Mouse (Mus musculus) forebrain, embryonic 13.5 days (tissue): ENCODE data around the gene Zmym1. TPM values are rescaled to one million over a fixed set of nuclear protein-coding genes. Genes with fewer than 3 reads are reported as not detected.
"Not testable (repeated sequence)": the region's sequence is repeated elsewhere in the genome, so short reads cannot be mapped to it uniquely, and the experiment has no call there.

ENCODE experiments used
- ATAC-seq: fragments of 200-750 bp; cut with Nextera tagmentation; 2 replicates; pipeline ENCODE4 v1.8.0; 2017
- H3K27ac ChIP-seq: fragments of 300-500 bp; sonication (generic); 2 replicates; pipeline ENCODE4 v1.5.1; 2015; ENCODE audit warnings: inconsistent platforms, mild to moderate bottlenecking, moderate library complexity
- H3K27me3 ChIP-seq: fragments of 300-500 bp; sonication (generic); 2 replicates; pipeline ENCODE4 v1.6.1; 2015; ENCODE audit warnings: mild to moderate bottlenecking, inconsistent platforms
- H3K36me3 ChIP-seq: fragments of 300-500 bp; sonication (generic); 2 replicates; pipeline ENCODE4 v1.6.1; 2015; ENCODE audit warnings: mild to moderate bottlenecking, inconsistent platforms; ENCODE audit not compliant: poor library complexity, severe bottlenecking
- H3K4me1 ChIP-seq: fragments of 300-500 bp; sonication (generic); 2 replicates; pipeline ENCODE4 v1.6.1; 2015; ENCODE audit warnings: inconsistent platforms
- H3K4me2 ChIP-seq: fragments of 300-500 bp; sonication (generic); 2 replicates; pipeline ENCODE4 v1.6.1; 2015; ENCODE audit warnings: inconsistent platforms, mild to moderate bottlenecking, moderate library complexity
- H3K4me3 ChIP-seq: fragments of 300-500 bp; sonication (generic); 2 replicates; pipeline ENCODE4 v1.5.1; 2015; ENCODE audit warnings: mild to moderate bottlenecking, inconsistent platforms
- H3K9ac ChIP-seq: fragments of 300-500 bp; sonication (generic); 2 replicates; pipeline ENCODE4 v1.6.1; 2015; ENCODE audit warnings: mild to moderate bottlenecking, inconsistent platforms
- H3K9me3 ChIP-seq: fragments of 300-500 bp; sonication (generic); replicated peaks from 2 replicates; pipeline ENCODE4 v1.6.1; 2016; ENCODE audit warnings: inconsistent platforms
- WGBS: fragments of 180-500 bp; shearing (Covaris S2); methylation state at CpG from one replicate; pipeline ENCODE4 v1.1.7; 2015; 5-methylcytosine and 5-hydroxymethylcytosine counted together
- polyA plus RNA-seq: library from polyadenylated mRNA; unstranded; fragments of >200 nt; fragmentation: Nextera tagmentation; extraction: Ambion mirVana; gene quantifications from 2 replicates; pipeline ENCODE4 v1.2.1, GENCODE M21; 2015

The Zmym1 gene
- polyA plus RNA-seq, 1 experiment from 2014 or later, result 28.4 TPM

DNA sequence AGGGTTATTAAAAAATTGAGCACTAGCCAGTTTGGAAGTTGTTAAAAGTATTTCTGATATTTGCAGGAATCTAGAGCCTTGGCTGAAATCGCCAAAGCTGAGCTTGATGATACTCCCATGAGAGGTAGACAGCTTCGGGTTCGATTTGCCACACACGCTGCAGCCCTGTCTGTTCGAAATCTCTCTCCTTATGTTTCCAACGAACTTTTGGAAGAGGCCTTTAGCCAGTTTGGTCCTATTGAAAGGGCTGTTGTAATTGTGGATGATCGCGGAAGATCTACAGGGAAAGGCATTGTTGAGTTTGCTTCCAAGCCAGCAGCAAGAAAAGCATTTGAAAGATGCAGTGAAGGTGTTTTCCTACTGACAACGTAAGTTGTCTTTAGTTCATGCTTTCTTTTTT lies 37.8 kb downstream of the Zmym1 start:
- 3% methylated on average over 9 of the region's 9 CpGs for WGBS
- H3K4me2 ChIP-seq, result peak overlapping the region; percentile 97
- peaks cover 55% of the 10 kb centered on the region for H3K36me3 ChIP-seq
- no peaks in the 10 kb centered on the region for H3K9me3 ChIP-seq
- no peaks in the 10 kb centered on the region for H3K27me3 ChIP-seq
- H3K4me1 ChIP-seq, result peaks cover 48% of the 10 kb centered on the region
- ATAC-seq, result no peak
- H3K9ac ChIP-seq, result peak overlapping the region; percentile 100
- no peak overlapping the region for H3K27ac ChIP-seq
- H3K4me3 ChIP-seq, result peak overlapping the region; percentile 83

DNA sequence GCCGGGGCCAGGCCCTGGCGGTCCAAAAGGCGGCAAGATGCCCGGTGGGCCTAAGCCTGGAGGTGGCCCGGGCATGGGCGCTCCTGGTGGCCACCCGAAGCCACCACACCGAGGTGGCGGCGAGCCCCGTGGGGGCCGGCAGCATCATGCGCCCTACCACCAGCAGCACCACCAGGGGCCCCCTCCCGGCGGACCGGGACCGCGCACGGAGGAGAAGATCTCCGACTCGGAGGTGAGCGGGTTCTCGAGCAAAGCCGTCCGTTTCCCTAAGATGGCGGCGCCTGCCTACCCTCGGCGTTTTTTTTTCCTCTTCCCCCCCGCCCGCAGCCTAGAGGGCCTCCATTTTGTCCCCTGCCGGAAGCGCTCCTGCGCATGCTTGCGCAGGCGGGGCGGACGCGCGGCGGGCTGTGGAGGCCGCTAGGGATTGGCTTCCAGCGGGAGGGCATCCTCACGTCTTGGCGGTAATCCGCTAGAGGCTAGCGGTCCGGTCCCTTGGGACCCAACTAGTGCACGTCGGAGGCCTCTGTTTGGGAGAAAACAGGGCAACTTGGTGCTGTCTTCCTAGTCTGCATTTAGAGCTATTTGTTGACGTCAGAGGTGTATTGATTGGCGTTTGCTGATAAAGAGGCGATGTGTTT lies 38.8 kb downstream of the Zmym1 start:
- Histone ChIP-seq H3K27me3 (no peaks in the 10 kb centered on the region), H3K4me1 (peaks cover 39% of the 10 kb centered on the region), H3K4me3 (peak overlapping the region; percentile 83), H3K9ac (peak overlapping the region; percentile 100), H3K27ac (peak overlapping the region; percentile 98), H3K9me3 (no peaks in the 10 kb centered on the region), H3K36me3 (peaks cover 44% of the 10 kb centered on the region), H3K4me2 (peak overlapping the region; percentile 97)
- ATAC-seq, result peak; percentile 67
- WGBS, result under 1% methylated on average over 52 of the region's 53 CpGs

DNA sequence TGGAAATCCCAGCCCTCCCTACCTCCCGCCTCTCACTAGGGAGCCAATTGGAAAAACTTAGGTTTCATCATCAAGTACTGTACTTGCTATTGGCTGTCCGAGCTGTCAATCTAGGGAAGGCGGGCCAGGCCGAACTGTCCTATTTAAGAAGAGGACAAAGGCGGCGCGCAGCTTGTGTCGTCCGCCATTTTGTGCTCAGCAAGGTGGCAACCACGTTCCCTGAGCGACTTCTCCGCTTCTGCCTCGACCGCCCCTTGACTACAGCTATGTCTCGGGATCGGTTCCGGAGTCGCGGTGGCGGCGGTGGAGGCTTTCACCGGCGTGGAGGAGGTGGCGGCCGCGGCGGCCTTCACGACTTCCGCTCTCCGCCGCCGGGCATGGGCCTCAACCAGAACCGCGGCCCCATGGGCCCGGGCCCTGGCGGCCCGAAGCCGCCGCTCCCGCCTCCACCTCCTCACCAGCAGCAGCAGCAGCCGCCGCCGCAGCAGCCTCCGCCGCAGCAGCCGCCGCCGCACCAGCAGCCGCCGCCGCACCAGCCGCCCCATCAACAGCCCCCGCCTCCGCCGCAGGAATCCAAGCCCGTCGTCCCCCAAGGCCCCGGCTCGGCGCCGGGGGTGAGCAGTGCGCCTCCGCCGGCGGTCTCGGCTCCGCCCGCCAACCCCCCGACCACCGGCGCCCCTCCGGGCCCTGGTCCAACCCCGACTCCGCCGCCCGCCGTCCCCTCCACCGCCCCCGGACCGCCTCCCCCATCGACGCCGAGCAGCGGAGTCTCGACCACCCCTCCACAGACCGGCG lies 39.6 kb downstream of the Zmym1 start, which contains the start of gene Sfpq:
Gene Sfpq (plus strand): TSS at position 174 of the 795 bp plus-strand sequence.
- H3K4me2 ChIP-seq, result peak within 1 kb of the TSS; percentile 97
- H3K27ac ChIP-seq, result peak within 1 kb of the TSS; percentile 98
- no peaks in the 10 kb centered on the region for H3K9me3 ChIP-seq
- H3K36me3 ChIP-seq, result peaks cover 36% of the 10 kb centered on the region
- no peaks in the 10 kb centered on the region for H3K27me3 ChIP-seq
- peak within 1 kb of the TSS; percentile 100 for H3K9ac ChIP-seq
- H3K4me3 ChIP-seq, result peak within 1 kb of the TSS; percentile 83
- under 1% methylated on average over 50 of the region's 87 CpGs for WGBS
- peak; percentile 97 for ATAC-seq
- peaks cover 32% of the 10 kb centered on the region for H3K4me1 ChIP-seq

DNA sequence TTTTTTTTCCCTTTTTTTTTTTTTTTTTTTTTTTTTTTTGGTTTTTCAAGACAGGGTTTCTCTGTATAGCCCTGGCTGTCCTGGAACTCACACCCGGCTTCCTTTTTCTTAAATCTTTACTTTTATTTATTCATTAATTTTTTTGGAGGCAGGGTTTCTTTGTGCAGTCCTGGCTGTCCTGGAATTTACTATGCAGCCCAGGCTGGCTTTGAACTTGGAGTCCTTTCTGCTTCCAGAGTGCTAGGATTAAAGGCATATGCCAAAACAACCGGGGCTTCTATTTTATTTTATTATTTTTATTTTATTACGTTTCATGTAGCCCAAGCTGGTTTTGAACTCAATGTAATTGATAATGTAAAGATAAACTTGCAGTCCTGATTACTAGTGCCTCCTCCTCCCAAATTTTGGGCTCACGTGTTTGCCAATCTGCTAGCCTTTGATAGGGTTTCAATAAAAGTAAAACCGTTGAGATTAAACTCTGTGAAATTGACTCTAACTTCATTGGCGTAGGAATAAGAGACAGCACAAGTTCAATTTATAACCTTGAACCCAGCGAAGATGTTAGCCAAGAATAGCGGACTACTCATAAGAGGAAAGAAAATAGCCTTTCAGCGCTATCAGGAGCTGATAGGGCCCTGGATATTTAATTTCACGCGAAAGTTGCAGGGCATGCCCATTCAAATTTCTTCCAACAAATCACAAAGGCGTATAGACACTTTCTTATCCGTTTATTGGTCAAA lies 40.4 kb downstream of the Zmym1 start:
- no peak overlapping the region for H3K9ac ChIP-seq
- peaks cover 25% of the 10 kb centered on the region for H3K4me1 ChIP-seq
- peak overlapping the region; percentile 34 for H3K4me3 ChIP-seq
- no peaks in the 10 kb centered on the region for H3K27me3 ChIP-seq
- H3K4me2 ChIP-seq, result peak overlapping the region; percentile 57
- WGBS, result 14% methylated on average over 13 of the region's 13 CpGs
- H3K27ac ChIP-seq, result no peak overlapping the region
- peaks cover 29% of the 10 kb centered on the region for H3K36me3 ChIP-seq
- H3K9me3 ChIP-seq, result no peaks in the 10 kb centered on the region
- no peak for ATAC-seq

DNA sequence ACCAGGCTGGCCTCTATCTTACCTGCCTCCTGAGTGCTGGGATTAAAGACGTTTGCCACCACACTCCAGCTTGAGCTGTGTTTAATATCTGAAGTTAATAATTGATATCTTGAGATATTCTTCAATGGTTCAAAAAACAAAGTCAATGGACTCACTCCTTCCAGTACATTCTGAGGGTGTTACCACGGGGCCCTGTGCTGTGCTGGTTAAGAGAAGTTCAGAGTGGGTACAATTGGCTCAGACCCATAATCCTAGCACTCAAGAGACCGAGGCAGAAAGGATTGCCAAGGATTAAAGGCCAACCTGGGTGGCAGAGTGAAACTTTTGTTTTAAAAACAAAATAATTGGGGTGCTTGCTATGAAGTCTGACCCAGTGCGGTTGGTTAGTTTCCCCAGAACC lies 44.6 kb downstream of the Zmym1 start:
- H3K9me3 ChIP-seq, result no peaks in the 10 kb centered on the region
- no peak for ATAC-seq
- no peak overlapping the region for H3K4me3 ChIP-seq
- peaks cover 4% of the 10 kb centered on the region; the same call in 1 of the 2 replicates for H3K4me1 ChIP-seq
- H3K4me2 ChIP-seq, result no peak overlapping the region
- no peaks in the 10 kb centered on the region for H3K36me3 ChIP-seq
- H3K9ac ChIP-seq, result no peak overlapping the region
- H3K27me3 ChIP-seq, result no peaks in the 10 kb centered on the region
- WGBS, result 70% methylated on average over 4 of the region's 4 CpGs
- H3K27ac ChIP-seq, result no peak overlapping the region

DNA sequence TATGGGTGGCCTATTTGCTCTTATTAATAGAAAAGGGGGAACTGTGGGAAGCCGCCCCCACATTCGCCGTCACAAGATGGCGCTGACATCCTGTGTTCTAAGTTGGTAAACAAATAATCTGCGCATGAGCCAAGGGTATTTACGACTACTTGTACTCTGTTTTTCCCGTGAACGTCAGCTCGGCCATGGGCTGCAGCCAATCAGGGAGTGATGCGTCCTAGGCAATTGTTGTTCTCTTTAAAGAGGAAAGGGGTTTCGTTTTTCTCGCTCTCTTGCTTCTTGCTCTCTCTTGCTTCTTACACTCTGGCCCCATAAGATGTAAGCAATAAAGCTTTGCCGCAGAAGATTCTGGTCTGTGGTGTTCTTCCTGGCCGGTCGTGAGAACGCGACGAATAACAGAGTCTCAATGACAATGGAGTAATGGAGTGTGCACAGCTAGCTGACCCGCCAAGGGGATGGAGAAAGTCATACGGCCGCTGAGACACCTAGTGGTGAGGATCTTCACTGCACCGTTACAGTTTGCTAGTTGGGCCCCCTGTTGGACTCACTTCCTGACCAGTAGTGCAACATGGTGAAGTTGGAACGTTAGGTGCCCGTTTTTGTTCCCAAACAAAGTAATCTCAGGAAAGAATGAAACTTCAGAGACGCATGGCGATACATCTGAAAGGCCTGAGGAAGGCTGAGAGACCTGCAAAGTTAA lies 45.5 kb downstream of the Zmym1 start:
- Histone ChIP-seq H3K4me2 (peak overlapping the region; percentile 42), H3K4me3 (peak overlapping the region; percentile 29)
- not testable (repeated sequence) for H3K4me1 ChIP-seq, H3K36me3 ChIP-seq, H3K27me3 ChIP-seq, H3K9ac ChIP-seq, H3K27ac ChIP-seq, H3K9me3 ChIP-seq
- 11% methylated on average over 14 of the region's 26 CpGs for WGBS
- ATAC-seq, result peak; percentile 94

DNA sequence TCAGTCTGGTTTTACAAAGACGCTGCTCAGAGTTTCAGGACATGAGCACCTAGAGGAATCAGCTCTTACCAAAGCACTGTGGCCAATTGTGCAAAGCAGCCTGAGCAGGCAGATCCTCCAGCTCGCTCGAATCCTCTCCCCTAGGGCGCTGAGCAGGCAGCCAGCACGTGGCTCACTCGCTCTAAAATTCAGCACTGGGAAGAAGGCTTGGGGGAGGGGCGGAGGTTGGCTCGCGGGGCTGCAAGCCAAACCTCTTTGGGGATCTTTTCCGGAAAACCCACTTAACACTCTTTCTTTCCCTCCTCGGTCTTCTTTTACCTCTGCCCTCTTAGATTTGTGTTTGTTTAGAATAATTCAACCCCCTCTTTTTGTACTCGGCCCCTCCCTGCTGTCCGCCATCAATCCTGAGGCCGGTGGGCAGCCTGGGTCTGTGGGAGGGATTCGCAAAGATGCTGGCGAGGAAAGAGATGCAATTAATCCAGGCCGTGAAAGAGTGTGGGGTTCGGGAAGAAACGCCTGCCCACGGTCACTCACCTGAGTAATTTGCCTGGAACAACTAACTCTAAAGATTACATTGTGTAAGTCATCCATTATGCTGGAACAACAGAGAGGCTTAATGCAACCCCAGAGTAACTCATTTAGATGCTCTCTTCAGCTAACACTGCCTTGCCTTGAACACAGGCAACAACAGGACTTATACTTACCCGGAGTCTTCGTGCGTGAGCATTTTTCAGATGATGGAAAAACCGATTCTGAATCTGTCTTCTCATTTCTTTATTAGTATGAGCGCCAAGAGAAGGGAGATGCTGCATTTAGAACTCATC lies 55.6 kb downstream of the Zmym1 start:
- Histone ChIP-seq H3K9ac (peak overlapping the region; percentile 56), H3K36me3 (no peaks in the 10 kb centered on the region), H3K9me3 (no peaks in the 10 kb centered on the region), H3K4me2 (peak overlapping the region; percentile 64), H3K27ac (peak overlapping the region; percentile 58), H3K4me1 (peaks cover 26% of the 10 kb centered on the region), H3K27me3 (0 out of 2 replicates have a peak, but pooled peaks cover 3% of the 10 kb centered on the region), H3K4me3 (peak overlapping the region; percentile 38)
- peak; percentile 86 for ATAC-seq
- 9% methylated on average over 25 of the region's 25 CpGs for WGBS

DNA sequence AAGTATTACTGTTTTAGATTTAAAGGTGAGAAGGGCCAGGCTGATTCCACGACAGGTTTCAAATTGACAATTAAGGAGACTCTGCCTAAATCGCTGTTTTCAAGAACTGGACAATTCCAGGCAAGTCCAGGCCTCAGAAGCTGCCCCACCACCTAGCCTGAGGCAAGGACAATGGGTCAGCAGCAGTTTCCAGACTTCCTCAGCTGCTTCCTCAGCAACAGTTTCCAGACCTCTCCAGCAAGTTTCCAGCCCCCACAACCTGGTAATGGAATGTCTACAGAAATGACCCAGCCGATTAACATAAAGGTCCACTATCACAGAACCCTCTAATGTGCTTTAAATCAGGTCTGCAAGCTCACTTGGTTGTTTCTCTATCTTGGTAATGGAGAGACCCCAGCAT lies 56.6 kb downstream of the Zmym1 start:
- H3K4me1 ChIP-seq, result peaks cover 28% of the 10 kb centered on the region
- WGBS, result 85% methylated on average over 3 of the region's 3 CpGs
- no peak for ATAC-seq
- no peak overlapping the region for H3K9ac ChIP-seq
- H3K4me3 ChIP-seq, result no peak overlapping the region
- H3K4me2 ChIP-seq, result 0 out of 2 replicates have a peak overlapping the region, but pooled peaks have one; percentile 64
- 0 out of 2 replicates have a peak overlapping the region, but pooled peaks have one; percentile 58 for H3K27ac ChIP-seq
- H3K27me3 ChIP-seq, result 0 out of 2 replicates have a peak, but pooled peaks cover 3% of the 10 kb centered on the region
- no peaks in the 10 kb centered on the region for H3K36me3 ChIP-seq
- no peaks in the 10 kb centered on the region for H3K9me3 ChIP-seq

DNA sequence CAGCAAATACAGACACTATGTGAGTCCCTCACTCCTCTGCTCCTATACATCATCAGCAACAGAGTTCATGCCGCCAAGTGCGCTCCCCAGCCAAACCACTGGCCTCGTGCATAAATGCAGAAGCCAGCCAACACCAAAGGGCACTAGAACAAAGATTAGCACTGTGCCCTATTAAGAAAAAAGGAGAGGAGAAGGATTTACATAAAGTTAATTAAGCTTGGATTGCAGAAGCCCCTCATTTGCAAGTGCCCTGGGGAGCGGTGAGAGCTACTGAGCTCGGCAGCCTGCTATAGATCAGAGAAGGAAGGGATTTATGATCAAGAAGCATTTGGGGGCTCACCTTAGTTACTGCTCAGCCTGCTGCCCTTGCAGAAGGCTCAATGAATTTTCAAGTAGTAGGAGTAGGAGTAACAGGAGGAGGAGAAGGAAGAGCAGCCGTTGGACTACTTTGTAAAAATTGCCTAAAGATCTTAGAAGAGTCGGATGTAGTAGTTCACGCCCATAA lies 60.3 kb downstream of the Zmym1 start:
- Histone ChIP-seq H3K4me1 (peaks cover 24% of the 10 kb centered on the region), H3K4me3 (no peak overlapping the region), H3K4me2 (peak overlapping the region; percentile 33; the same call in 1 of the 2 replicates), H3K27ac (no peak overlapping the region), H3K9ac (no peak overlapping the region), H3K36me3 (no peaks in the 10 kb centered on the region), H3K27me3 (0 out of 2 replicates have a peak, but pooled peaks cover 3% of the 10 kb centered on the region), H3K9me3 (no peaks in the 10 kb centered on the region)
- 21% methylated on average over 8 of the region's 8 CpGs for WGBS
- ATAC-seq, result no peak

DNA sequence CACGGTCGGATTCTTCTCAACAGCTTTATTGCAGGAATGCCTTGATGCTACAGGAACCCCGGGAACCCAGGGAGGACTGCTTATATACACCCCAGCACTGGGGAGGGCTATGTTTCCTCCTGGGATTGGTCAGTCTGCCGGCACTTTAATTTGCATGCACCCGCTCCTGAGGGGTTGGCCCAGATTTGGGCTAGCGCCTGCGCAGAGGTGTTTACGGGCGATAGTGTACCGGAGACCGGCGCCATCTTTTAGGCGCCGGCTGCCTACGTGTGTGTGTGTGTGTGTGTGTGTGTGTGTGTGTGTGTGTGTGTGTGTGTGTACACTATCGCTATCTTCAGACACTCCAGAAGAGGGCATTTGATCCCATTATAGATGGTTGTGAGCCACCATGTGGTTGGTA lies 61.6 kb downstream of the Zmym1 start:
- WGBS, result 98% methylated on average over 16 of the region's 16 CpGs
- H3K4me2 ChIP-seq, H3K27ac ChIP-seq, ATAC-seq, H3K36me3 ChIP-seq, H3K9me3 ChIP-seq, H3K27me3 ChIP-seq, H3K4me3 ChIP-seq, H3K9ac ChIP-seq: not testable (repeated sequence)
- peaks cover 11% of the 10 kb centered on the region for H3K4me1 ChIP-seq
